Mouse (Mus musculus): ENCODE measurements around the gene Ubxn2a. TPM values are rescaled to one million over a fixed set of nuclear protein-coding genes. Genes with fewer than 3 reads are reported as not detected.

The Ubxn2a gene
- polyA plus RNA-seq, 1 experiment from 2014 or later, result 35.8 TPM

DNA sequence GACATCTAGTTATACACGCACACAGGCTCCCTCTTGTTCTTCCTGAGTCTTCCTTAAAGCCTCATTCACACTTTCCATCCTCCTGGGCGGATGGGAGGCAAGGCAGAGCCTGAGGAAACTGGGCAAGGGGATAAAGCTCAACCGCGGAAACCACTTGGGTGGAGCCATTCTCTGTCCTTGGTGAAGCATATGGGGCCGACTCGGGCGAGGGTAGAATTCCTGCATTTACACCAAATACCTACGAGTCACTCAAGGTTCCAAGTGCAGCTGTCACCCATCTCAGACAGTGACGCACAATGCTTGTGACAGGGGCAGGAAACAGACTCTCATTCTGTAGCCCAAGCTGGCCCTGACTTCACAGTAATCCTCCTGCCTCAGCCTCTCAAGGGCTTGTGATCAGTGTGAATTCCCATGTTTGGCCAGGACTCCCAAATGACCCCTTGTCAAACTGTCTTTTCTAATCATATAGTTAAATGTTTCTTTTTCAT is 29.2 kb downstream of the Ubxn2a start:
- Histone ChIP-seq H3K4me1 (replicated peaks) (peaks cover 33% of the 10 kb centered on the region), H3K27ac (peak overlapping the region; percentile 25; the same call in 1 of the 2 replicates), H3K4me3 (replicated peaks) (no peak overlapping the region), H3K9ac (no peak overlapping the region), H3K9me3 (replicated peaks) (no peaks in the 10 kb centered on the region), H3K36me3 (peaks cover 47% of the 10 kb centered on the region), H3K27me3 (no peaks in the 10 kb centered on the region), H3K4me2 (no peak overlapping the region)
- DNase-seq (no peak), ATAC-seq (ENCODE audit: low read depth) (no peak)
- WGBS (ENCODE audit: insufficient replicate concordance), result 37% methylated on average over 9 of the region's 9 CpGs

DNA sequence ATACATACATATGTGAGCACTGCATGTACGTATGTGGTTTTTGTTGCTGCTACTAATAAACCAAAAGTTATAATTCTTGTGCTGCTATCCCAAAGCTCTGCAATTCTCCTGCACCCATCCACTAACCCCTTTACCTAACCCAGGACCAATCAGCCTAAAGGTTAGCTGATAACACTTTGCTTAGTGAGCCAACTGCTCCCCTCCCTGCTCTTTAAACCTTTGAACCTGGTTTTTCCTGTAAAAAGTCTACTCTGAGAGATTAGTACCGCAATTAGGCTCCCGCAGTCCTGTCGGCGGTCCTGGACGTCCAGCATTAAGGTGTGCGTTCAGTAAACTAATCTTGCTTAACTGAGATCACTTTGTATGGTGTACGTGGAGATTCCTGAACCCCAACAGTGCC is 31.9 kb downstream of the Ubxn2a start:
- H3K27ac ChIP-seq, result peak overlapping the region; percentile 47

DNA sequence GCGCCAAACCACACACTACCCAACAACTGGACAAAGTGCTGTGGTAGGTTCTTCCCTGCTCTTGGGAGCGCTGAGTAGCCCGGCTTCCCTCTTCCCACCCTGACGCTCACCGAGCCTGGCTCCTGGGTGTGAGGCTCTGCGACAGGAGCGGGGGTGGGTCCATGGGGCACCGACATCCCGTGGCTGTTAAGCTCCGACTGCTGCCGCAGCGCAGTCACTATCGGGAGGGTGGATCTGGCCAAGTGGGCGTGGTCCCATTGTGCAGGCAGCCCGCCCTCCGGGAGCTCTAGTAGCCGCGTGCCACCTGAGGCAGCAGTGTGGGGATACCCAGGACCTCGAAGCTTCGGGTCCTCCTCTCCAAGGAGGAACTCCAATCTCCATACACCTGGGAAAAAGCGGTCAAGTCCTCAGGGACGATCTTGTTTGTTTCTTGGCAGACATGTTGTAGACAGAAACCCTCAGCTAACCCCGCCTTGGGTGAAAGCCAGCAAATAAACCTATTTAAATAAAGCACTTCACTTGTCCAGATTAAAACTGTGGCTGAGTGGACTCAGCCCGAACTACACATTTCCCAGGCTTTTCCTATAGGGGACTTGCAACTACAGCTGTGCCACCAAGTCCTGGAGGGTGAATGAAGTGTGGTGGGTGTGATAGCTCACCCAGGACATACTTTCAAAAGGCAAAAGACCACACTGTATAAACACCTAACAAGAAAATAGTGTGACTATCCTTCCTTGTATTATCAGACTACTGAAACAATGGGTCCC is 33.2 kb downstream of the Ubxn2a start, which contains the start of gene Mfsd2b:
TSS of gene Mfsd2b (minus strand) at position 199 of the 767 bp plus-strand sequence.
- Histone ChIP-seq H3K4me1 (replicated peaks) (peaks cover 66% of the 10 kb centered on the region), H3K27me3 (no peaks in the 10 kb centered on the region), H3K4me2 (peak within 1 kb of the TSS; percentile 82), H3K27ac (peak within 1 kb of the TSS; percentile 100), H3K9ac (peak within 1 kb of the TSS; percentile 98), H3K36me3 (peaks cover 39% of the 10 kb centered on the region), H3K4me3 (replicated peaks) (peak within 1 kb of the TSS; percentile 85), H3K9me3 (replicated peaks) (no peaks in the 10 kb centered on the region)
- DNase-seq (peak; percentile 94), ATAC-seq (ENCODE audit: low read depth) (peak; percentile 83)
- WGBS (ENCODE audit: insufficient replicate concordance), result 2% methylated on average over 24 of the region's 24 CpGs

More for the DNA sequence above, 31.9 kb downstream of the Ubxn2a start:
- H3K4me3 ChIP-seq (replicated peaks), result no peak overlapping the region
- 77% methylated on average over 8 of the region's 8 CpGs for WGBS (ENCODE audit: insufficient replicate concordance)
- ATAC-seq (ENCODE audit: low read depth), result no peak
- H3K36me3 ChIP-seq, result peaks cover 38% of the 10 kb centered on the region
- no peaks in the 10 kb centered on the region for H3K9me3 ChIP-seq (replicated peaks)
- DNase-seq, result no peak
- no peaks in the 10 kb centered on the region for H3K27me3 ChIP-seq
- 0 out of 2 replicates have a peak overlapping the region, but pooled peaks have one; percentile 8 for H3K4me2 ChIP-seq
- H3K4me1 ChIP-seq (replicated peaks), result peaks cover 54% of the 10 kb centered on the region
- peak overlapping the region; percentile 23; the same call in 1 of the 2 replicates for H3K9ac ChIP-seq

DNA sequence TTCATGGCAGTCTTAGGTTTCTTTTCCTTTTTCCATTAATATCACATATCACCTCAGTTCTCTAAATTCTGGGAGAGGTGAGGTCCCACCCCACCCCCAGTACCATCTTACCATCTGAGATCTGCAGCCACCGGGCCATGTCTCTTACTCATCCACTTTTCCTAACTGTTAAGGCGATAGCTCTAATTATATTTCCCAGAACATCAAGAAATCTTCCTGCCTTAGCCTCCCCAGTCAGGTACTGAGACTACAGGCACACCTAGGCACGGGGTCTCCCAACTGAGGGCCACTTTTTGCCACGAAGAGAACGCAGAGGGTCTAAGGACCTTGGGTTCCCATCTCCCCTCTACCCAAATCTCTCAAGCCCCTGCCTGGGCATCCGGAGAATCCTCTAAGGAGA is 34.0 kb downstream of the Ubxn2a start:
- H3K27me3 ChIP-seq, result no peaks in the 10 kb centered on the region
- no peaks in the 10 kb centered on the region for H3K9me3 ChIP-seq (replicated peaks)
- peak overlapping the region; percentile 100 for H3K27ac ChIP-seq
- peak overlapping the region; percentile 85 for H3K4me3 ChIP-seq (replicated peaks)
- H3K4me2 ChIP-seq, result peak overlapping the region; percentile 82
- DNase-seq (peak; percentile 13), ATAC-seq (ENCODE audit: low read depth) (0 out of 2 replicates have a peak, but pooled peaks have one; percentile 6)
- peaks cover 73% of the 10 kb centered on the region for H3K4me1 ChIP-seq (replicated peaks)
- peak overlapping the region; percentile 98 for H3K9ac ChIP-seq
- H3K36me3 ChIP-seq, result peaks cover 39% of the 10 kb centered on the region
- 10% methylated on average over 6 of the region's 6 CpGs for WGBS (ENCODE audit: insufficient replicate concordance)

DNA sequence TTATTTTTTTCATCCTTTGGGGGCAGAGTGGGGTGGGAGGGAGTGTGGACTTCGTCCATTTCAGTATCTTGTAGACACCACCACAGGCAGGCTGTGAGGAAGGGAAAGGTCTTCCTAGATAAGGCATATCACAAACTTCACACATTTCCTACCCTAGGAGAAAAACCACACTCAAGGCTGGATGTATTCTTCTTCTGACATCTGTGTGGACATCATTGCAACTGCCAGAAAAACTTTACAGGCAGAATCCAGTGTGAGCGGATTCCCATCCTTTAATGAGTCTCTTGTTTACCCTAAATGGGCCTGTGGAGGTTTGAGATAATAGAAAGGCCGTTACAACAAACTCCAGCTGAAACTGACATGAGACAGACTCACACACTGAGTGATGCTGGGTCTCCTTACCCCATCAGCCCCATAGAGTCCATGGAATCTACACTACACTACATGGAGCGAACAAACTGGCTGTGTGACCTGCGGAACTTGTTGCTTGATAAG is 34.5 kb downstream of the Ubxn2a start:
- no peaks in the 10 kb centered on the region for H3K9me3 ChIP-seq (replicated peaks)
- peaks cover 71% of the 10 kb centered on the region for H3K4me1 ChIP-seq (replicated peaks)
- peak overlapping the region; percentile 85 for H3K4me3 ChIP-seq (replicated peaks)
- peak overlapping the region; percentile 82 for H3K4me2 ChIP-seq
- ATAC-seq (ENCODE audit: low read depth) (peak; percentile 89), DNase-seq (peak; percentile 68)
- H3K9ac ChIP-seq, result peak overlapping the region; percentile 98
- 12% methylated on average over 5 of the region's 5 CpGs for WGBS (ENCODE audit: insufficient replicate concordance)
- peak overlapping the region; percentile 100 for H3K27ac ChIP-seq
- H3K27me3 ChIP-seq, result no peaks in the 10 kb centered on the region
- peaks cover 41% of the 10 kb centered on the region for H3K36me3 ChIP-seq

DNA sequence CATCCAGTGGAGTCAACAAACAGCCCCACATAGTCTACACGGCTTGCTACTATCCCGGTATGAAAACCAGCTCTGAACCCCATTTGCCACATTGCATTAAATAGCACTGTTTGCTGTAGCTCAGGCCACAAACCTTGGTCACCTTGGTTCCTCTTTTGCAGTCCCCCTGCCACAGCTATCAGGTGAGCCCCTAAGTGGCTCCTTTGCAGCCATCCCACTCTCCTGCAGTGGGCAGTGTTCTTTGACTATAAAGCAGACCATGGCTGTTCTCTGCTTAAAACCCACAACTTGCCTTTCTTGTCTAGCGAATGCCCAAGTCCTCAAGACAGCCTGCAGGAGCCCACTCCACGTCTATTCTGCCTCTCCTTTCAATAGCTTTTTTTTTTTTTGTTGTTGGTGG is 35.2 kb downstream of the Ubxn2a start:
- ATAC-seq (ENCODE audit: low read depth) (no peak), DNase-seq (peak; percentile 28)
- no peaks in the 10 kb centered on the region for H3K27me3 ChIP-seq
- peaks cover 49% of the 10 kb centered on the region for H3K36me3 ChIP-seq
- peak overlapping the region; percentile 85 for H3K4me3 ChIP-seq (replicated peaks)
- no peaks in the 10 kb centered on the region for H3K9me3 ChIP-seq (replicated peaks)
- peak overlapping the region; percentile 82 for H3K4me2 ChIP-seq
- 38% methylated on average over 4 of the region's 4 CpGs for WGBS (ENCODE audit: insufficient replicate concordance)
- H3K4me1 ChIP-seq (replicated peaks), result peaks cover 74% of the 10 kb centered on the region
- peak overlapping the region; percentile 98 for H3K9ac ChIP-seq
- H3K27ac ChIP-seq, result peak overlapping the region; percentile 100

DNA sequence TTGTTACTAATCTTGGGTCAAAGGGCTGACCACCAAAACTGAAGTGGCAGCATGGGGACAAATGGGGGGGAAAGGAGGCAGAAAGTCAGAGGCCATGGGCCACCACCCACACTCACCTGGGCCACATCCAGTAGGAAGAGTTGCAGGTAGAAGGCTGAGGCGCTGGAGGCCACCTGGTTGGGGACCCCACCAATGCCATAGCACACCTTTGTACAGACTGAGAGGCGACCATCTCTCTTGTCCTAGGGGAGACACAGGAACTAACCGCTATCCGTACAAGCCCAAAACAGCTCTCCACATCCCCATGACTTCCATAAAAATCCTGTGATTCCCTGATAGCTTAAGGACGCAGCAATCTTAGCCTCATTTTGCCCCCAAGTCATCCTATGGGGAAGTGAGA is 36.2 kb downstream of the Ubxn2a start:
- Histone ChIP-seq H3K9ac (peak overlapping the region; percentile 98), H3K4me2 (peak overlapping the region; percentile 82), H3K27ac (peak overlapping the region; percentile 100), H3K4me3 (replicated peaks) (peak overlapping the region; percentile 85), H3K9me3 (replicated peaks) (no peaks in the 10 kb centered on the region), H3K4me1 (replicated peaks) (peaks cover 74% of the 10 kb centered on the region), H3K27me3 (no peaks in the 10 kb centered on the region), H3K36me3 (peaks cover 59% of the 10 kb centered on the region)
- no peak for DNase-seq
- 90% methylated on average over 5 of the region's 5 CpGs for WGBS (ENCODE audit: insufficient replicate concordance)
- no peak for ATAC-seq (ENCODE audit: low read depth)

DNA sequence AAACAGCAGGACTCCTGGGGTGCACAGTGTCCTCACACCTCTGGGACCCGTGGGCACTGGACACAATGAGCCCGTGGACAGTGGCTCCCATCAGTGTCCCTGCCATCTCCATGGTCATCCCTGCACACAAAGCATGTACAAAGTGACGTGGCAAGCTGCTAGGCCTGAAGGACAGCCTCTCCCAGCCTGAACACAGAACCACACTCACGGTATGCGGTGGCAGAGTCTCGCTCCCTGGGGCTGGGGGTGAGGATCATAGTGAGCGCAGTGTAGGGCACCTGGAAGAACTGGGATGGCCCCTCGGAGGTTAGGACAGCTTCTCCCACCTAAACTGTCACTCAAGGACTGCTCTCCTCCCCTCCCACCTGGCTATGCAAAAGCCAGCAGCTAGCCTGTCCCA is 38.6 kb downstream of the Ubxn2a start:
- DNase-seq, result no peak
- Histone ChIP-seq H3K4me2 (0 out of 2 replicates have a peak overlapping the region, but pooled peaks have one; percentile 25), H3K27me3 (no peaks in the 10 kb centered on the region), H3K27ac (peak overlapping the region; percentile 39), H3K36me3 (peaks cover 82% of the 10 kb centered on the region), H3K9ac (peak overlapping the region; percentile 29; the same call in 1 of the 2 replicates), H3K4me3 (replicated peaks) (no peak overlapping the region), H3K9me3 (replicated peaks) (no peaks in the 10 kb centered on the region), H3K4me1 (replicated peaks) (peaks cover 58% of the 10 kb centered on the region)
- WGBS (ENCODE audit: insufficient replicate concordance), result 82% methylated on average over 8 of the region's 8 CpGs
- ATAC-seq (ENCODE audit: low read depth), result no peak

DNA sequence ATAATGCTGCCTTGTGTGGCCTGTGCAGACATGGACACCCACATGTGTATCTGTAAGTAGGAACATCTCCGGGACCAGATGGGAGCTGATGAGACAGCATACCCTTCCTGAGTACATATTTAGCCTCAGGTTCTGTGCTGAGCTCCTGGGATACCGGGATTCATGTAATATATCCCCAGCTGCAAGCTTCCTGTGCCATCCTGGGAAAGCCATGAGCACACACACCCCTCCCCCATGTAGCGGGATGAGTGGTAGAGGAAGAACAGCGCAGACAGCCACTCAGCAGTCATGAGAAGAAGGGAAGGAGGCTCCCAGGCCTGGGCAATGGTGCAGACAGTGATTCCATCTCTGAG is 43.2 kb downstream of the Ubxn2a start:
- Histone ChIP-seq H3K4me1 (replicated peaks) (peaks cover 29% of the 10 kb centered on the region), H3K9ac (no peak overlapping the region), H3K9me3 (replicated peaks) (no peaks in the 10 kb centered on the region), H3K36me3 (peaks cover 95% of the 10 kb centered on the region), H3K27me3 (no peaks in the 10 kb centered on the region), H3K4me2 (no peak overlapping the region), H3K27ac (0 out of 2 replicates have a peak overlapping the region, but pooled peaks have one; percentile 13), H3K4me3 (replicated peaks) (no peak overlapping the region)
- no peak for ATAC-seq (ENCODE audit: low read depth)
- WGBS (ENCODE audit: insufficient replicate concordance), result 87% methylated on average over 4 of the region's 4 CpGs
- DNase-seq, result no peak

DNA sequence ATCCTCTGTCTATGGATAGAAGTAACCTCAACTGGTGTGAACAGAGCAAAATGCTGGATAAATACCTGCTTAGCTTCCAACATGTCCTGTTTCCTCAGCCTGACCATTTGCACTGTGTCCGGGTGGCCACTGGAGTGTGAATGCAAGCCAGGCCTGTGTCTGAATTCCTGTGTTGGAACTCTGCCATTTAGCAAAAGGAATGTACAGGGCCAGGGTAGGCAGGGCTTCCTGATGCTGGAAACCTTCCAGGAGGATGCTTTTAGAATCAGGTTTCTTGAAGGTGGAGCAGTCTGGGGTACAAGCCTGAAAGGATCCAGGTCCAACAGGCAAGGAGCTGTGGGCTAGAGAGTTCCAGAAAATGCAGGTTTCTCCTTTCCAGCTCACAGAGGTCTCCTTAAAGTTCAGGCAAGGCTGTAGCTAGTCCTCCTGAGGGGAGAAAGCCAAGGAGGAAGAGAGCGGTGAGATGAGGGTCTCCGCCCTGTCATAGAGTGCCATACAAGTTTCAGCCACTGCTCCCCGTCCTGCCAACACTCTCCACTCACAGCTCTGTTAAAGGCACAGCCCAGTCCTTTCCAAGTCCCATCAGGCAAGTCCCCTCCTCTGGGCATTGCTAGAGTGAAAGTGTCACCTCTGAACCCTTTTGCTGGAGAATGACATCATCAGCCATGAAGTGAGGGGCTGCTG is 43.7 kb downstream of the Ubxn2a start:
- Histone ChIP-seq H3K4me1 (replicated peaks) (peaks cover 25% of the 10 kb centered on the region), H3K4me3 (replicated peaks) (no peak overlapping the region), H3K9me3 (replicated peaks) (no peaks in the 10 kb centered on the region), H3K4me2 (no peak overlapping the region), H3K27me3 (no peaks in the 10 kb centered on the region), H3K9ac (no peak overlapping the region), H3K36me3 (peaks cover 90% of the 10 kb centered on the region), H3K27ac (peak overlapping the region; percentile 13; the same call in 1 of the 2 replicates)
- ATAC-seq (ENCODE audit: low read depth) (no peak), DNase-seq (no peak)
- 82% methylated on average over 4 of the region's 4 CpGs for WGBS (ENCODE audit: insufficient replicate concordance)

DNA sequence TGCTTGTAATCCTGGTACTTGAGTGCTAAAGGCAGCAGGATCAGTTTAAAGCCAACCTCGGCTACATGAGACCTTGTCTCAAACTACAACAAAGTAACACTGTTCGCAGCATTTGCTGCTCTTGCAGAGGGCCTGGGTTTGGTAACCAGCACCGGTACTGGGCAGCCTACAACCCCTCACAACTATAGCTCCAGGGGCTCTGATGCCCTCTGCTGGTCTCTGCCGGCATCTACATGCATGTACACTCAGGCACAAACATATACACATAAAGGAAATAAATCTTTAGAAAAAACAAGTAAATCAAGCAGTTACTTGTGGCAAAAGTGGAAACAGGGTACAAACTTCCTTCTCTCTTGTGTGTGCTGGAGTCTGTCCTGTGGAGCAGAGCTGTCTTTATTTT is 44.8 kb downstream of the Ubxn2a start:
- WGBS (ENCODE audit: insufficient replicate concordance), result 90% methylated on average over 4 of the region's 4 CpGs
- Histone ChIP-seq H3K9ac (no peak overlapping the region), H3K4me1 (replicated peaks) (peaks cover 17% of the 10 kb centered on the region), H3K4me2 (no peak overlapping the region), H3K4me3 (replicated peaks) (no peak overlapping the region), H3K27me3 (no peaks in the 10 kb centered on the region), H3K27ac (no peak overlapping the region), H3K9me3 (replicated peaks) (no peaks in the 10 kb centered on the region), H3K36me3 (peaks cover 81% of the 10 kb centered on the region)
- ATAC-seq (ENCODE audit: low read depth) (no peak), DNase-seq (no peak)
